In genomic region chr12:103243041-103243440, GRCm38 (mm10) we compare ENCODE assay signal across 8 mouse cellular contexts. TPM values are rescaled to one million over a fixed set of nuclear protein-coding genes. Genes with fewer than 3 reads are reported as not detected.
DNase-seq lines count a peak whose midpoint lies in the region; ATAC-seq and TF ChIP-seq lines count a peak whose summit lies in the region.

No protein-coding gene starts in this region.

- peak; percentile 11 for DNase-seq in kidney, adult 2 months
- DNase-seq in kidney, adult 18-20 months, result no peak
- peak; percentile 5 for DNase-seq in kidney, postnatal 14 days
- no peak for DNase-seq in gastrocnemius, postnatal 4 days (ENCODE audit: low spot score in 2 of 2)
- DNase-seq in right cerebral cortex, postnatal 14 days, result no peak
- no peak for DNase-seq in T-cell, adult 2 months (ENCODE audit: low spot score)

- no peaks in the 10 kb centered on the region for H3K36me3 ChIP-seq in kidney, adult 2 months (ENCODE audit: control insufficient read depth, insufficient read depth, low read length)
- H3K36me3 ChIP-seq in embryonic facial prominence, embryonic 15.5 days, result no peaks in the 10 kb centered on the region
- H3K36me3 ChIP-seq in neural tube, embryonic 13.5 days, result no peaks in the 10 kb centered on the region

- TF ChIP-seq CTCF in kidney, adult 2 months (conservative IDR thresholded peaks at IDR 0.05; ENCODE audit: insufficient read depth, insufficient read length, low read depth, low read length), result no peak

- H3K27me3 ChIP-seq in kidney, adult 2 months (replicated peaks; ENCODE audit: control insufficient read depth, insufficient read depth, low read length), result no peaks in the 10 kb centered on the region
- peaks cover 20% of the 10 kb centered on the region for H3K27me3 ChIP-seq in embryonic facial prominence, embryonic 15.5 days
- H3K27me3 ChIP-seq in neural tube, embryonic 13.5 days, result peaks cover 23% of the 10 kb centered on the region

- 25% methylated on average over 11 of the region's 11 CpGs for WGBS in kidney, adult 2 months
- WGBS in embryonic facial prominence, embryonic 15.5 days, result 7% methylated on average over 11 of the region's 11 CpGs
- WGBS in neural tube, embryonic 13.5 days, result 6% methylated on average over 11 of the region's 11 CpGs

- H3K4me2 ChIP-seq in embryonic facial prominence, embryonic 15.5 days (replicated peaks), result peak overlapping the region; percentile 97
- H3K4me2 ChIP-seq in neural tube, embryonic 13.5 days, result peak overlapping the region; percentile 93

- no peak overlapping the region for H3K9ac ChIP-seq in embryonic facial prominence, embryonic 15.5 days
- H3K9ac ChIP-seq in neural tube, embryonic 13.5 days, result peak overlapping the region; percentile 84

- H3K4me1 ChIP-seq in kidney, adult 2 months (ENCODE audit: control insufficient read depth, insufficient read depth, low read length), result no peaks in the 10 kb centered on the region; the same call in 1 of the 2 replicates
- H3K4me1 ChIP-seq in embryonic facial prominence, embryonic 15.5 days, result peaks cover 14% of the 10 kb centered on the region
- peaks cover 33% of the 10 kb centered on the region for H3K4me1 ChIP-seq in neural tube, embryonic 13.5 days (replicated peaks)

- no peaks in the 10 kb centered on the region for H3K9me3 ChIP-seq in embryonic facial prominence, embryonic 15.5 days (replicated peaks)
- no peaks in the 10 kb centered on the region for H3K9me3 ChIP-seq in neural tube, embryonic 13.5 days

- H3K27ac ChIP-seq in kidney, adult 2 months (ENCODE audit: insufficient read depth, low read depth, low read length), result no peak overlapping the region
- no peak overlapping the region for H3K27ac ChIP-seq in embryonic facial prominence, embryonic 15.5 days (replicated peaks)
- peak overlapping the region; percentile 87; the same call in 1 of the 2 replicates for H3K27ac ChIP-seq in neural tube, embryonic 13.5 days (replicated peaks)

- no peak for TF ChIP-seq POLR2A in kidney, adult 2 months (IDR thresholded peaks at IDR 0.05; ENCODE audit: low read depth, low read length)

- H3K4me3 ChIP-seq in kidney, adult 2 months (ENCODE audit: insufficient read depth, low read depth, low read length), result no peak overlapping the region
- peak overlapping the region; percentile 61 for H3K4me3 ChIP-seq in embryonic facial prominence, embryonic 15.5 days (replicated peaks)
- H3K4me3 ChIP-seq in neural tube, embryonic 13.5 days, result peak overlapping the region; percentile 70

- ATAC-seq in embryonic facial prominence, embryonic 15.5 days (ENCODE audit: insufficient number of reproducible peaks, low FRiP score, low TSS enrichment, low read depth), result no peak
- ATAC-seq in neural tube, embryonic 13.5 days (ENCODE audit: low read depth), result no peak

RNA-seq across cellular contexts. Expression of gene Prima1, which starts 1.1 kb away (rescaled TPM):
- polyA plus RNA-seq in kidney, adult 2 months (2012; rRNA removed), result 6.5 and 6.6 TPM in 2 replicates
- polyA plus RNA-seq in embryonic facial prominence, embryonic 15.5 days (2015; fragmentation: Nextera tagmentation; extraction: Ambion mirVana), result 0.43 and 0.68 TPM in 2 replicates
- 2.4 and 3.8 TPM in 2 replicates for polyA plus RNA-seq in neural tube, embryonic 13.5 days (2015; fragmentation: Nextera tagmentation; extraction: Ambion mirVana)
- total RNA-seq in gastrocnemius, postnatal 4 days (2021), result 1 to 10 TPM; 1.8 to 2.3 TPM

Comparison
In these comparisons a context has a peak if more than half of its experiments do, and no peak if none do; other contexts are left out.
1. DNase-seq: peak in kidney, adult 2 months (single experiment) and kidney, postnatal 14 days (single experiment); none in kidney, adult 18-20 months (single experiment), gastrocnemius, postnatal 4 days (0 of 2), right cerebral cortex, postnatal 14 days (single experiment) and T-cell, adult 2 months (single experiment).